Mouse (Mus musculus): Measurements from ENCODE around the gene Bean1. TPM values are rescaled to one million over a fixed set of nuclear protein-coding genes. Genes with fewer than 3 reads are reported as not detected.

Bean1 gene
- polyA plus RNA-seq, 1 experiment from 2014 or later, result 1.7 TPM

GRCm38 (mm10) chr8:104177054-104177453 is 6.8 kb downstream of the Bean1 start:
- Histone ChIP-seq H3K27me3 (peaks cover 20% of the 10 kb centered on the region), H3K27ac (no peak overlapping the region), H3K4me2 (no peak overlapping the region), H3K36me3 (no peaks in the 10 kb centered on the region), H3K4me1 (no peaks in the 10 kb centered on the region), H3K9ac (no peak overlapping the region), H3K9me3 (no peaks in the 10 kb centered on the region), H3K4me3 (no peak overlapping the region)
- ATAC-seq (ENCODE audit: insufficient number of reproducible peaks, low FRiP score, low TSS enrichment, low read depth), result no peak
- 74% methylated on average over 4 of the region's 4 CpGs for WGBS

- no peak for ATAC-seq (ENCODE audit: insufficient number of reproducible peaks, low FRiP score, low TSS enrichment, low read depth)
- H3K9me3 ChIP-seq, result no peaks in the 10 kb centered on the region
- no peaks in the 10 kb centered on the region for H3K36me3 ChIP-seq
- WGBS, result 29% methylated on average over 6 of the region's 6 CpGs
- no peaks in the 10 kb centered on the region for H3K4me1 ChIP-seq
- H3K4me2 ChIP-seq, result no peak overlapping the region
- no peaks in the 10 kb centered on the region for H3K27me3 ChIP-seq
- no peak overlapping the region for H3K27ac ChIP-seq
- no peak overlapping the region for H3K9ac ChIP-seq
- no peak overlapping the region for H3K4me3 ChIP-seq
These were observed 14.7 kb downstream of the Bean1 start for GRCm38 (mm10) chr8:104184905-104185304.

- no peak overlapping the region for H3K27ac ChIP-seq
- no peaks in the 10 kb centered on the region for H3K27me3 ChIP-seq
- H3K36me3 ChIP-seq, result no peaks in the 10 kb centered on the region
- ATAC-seq (ENCODE audit: insufficient number of reproducible peaks, low FRiP score, low TSS enrichment, low read depth), result no peak
- no peak overlapping the region for H3K9ac ChIP-seq
- H3K4me2 ChIP-seq, result no peak overlapping the region
- H3K4me1 ChIP-seq, result no peaks in the 10 kb centered on the region
- H3K4me3 ChIP-seq, result no peak overlapping the region
- H3K9me3 ChIP-seq, result no peaks in the 10 kb centered on the region
- WGBS, result 92% methylated on average over 4 of the region's 4 CpGs
These were observed 16.6 kb downstream of the Bean1 start for GRCm38 (mm10) chr8:104186827-104187226.

- no peaks in the 10 kb centered on the region for H3K27me3 ChIP-seq
- no peak overlapping the region for H3K4me2 ChIP-seq
- H3K4me3 ChIP-seq, result no peak overlapping the region
- no peak for ATAC-seq (ENCODE audit: insufficient number of reproducible peaks, low FRiP score, low TSS enrichment, low read depth)
- H3K9ac ChIP-seq, result no peak overlapping the region
- WGBS, result 85% methylated on average over 6 of the region's 6 CpGs
- no peaks in the 10 kb centered on the region for H3K36me3 ChIP-seq
- no peaks in the 10 kb centered on the region for H3K4me1 ChIP-seq
- H3K9me3 ChIP-seq, result no peaks in the 10 kb centered on the region
- H3K27ac ChIP-seq, result no peak overlapping the region
These were observed 17.4 kb downstream of the Bean1 start for GRCm38 (mm10) chr8:104187622-104188021.

- no peaks in the 10 kb centered on the region for H3K36me3 ChIP-seq
- no peaks in the 10 kb centered on the region for H3K4me1 ChIP-seq
- H3K4me2 ChIP-seq, result no peak overlapping the region
- 66% methylated on average over 5 of the region's 5 CpGs for WGBS
- no peak overlapping the region for H3K27ac ChIP-seq
- no peak overlapping the region for H3K4me3 ChIP-seq
- H3K9ac ChIP-seq, result no peak overlapping the region
- H3K27me3 ChIP-seq, result no peaks in the 10 kb centered on the region
- ATAC-seq (ENCODE audit: insufficient number of reproducible peaks, low FRiP score, low TSS enrichment, low read depth), result no peak
- H3K9me3 ChIP-seq, result no peaks in the 10 kb centered on the region
These were observed 18.2 kb downstream of the Bean1 start for GRCm38 (mm10) chr8:104188459-104188858.

GRCm38 (mm10) chr8:104190777-104191468 is 20.7 kb downstream of the Bean1 start:
- WGBS, result 69% methylated on average over 6 of the region's 6 CpGs
- Histone ChIP-seq H3K4me3 (no peak overlapping the region), H3K9me3 (no peaks in the 10 kb centered on the region), H3K36me3 (no peaks in the 10 kb centered on the region), H3K27me3 (no peaks in the 10 kb centered on the region), H3K27ac (no peak overlapping the region), H3K9ac (no peak overlapping the region), H3K4me2 (no peak overlapping the region), H3K4me1 (no peaks in the 10 kb centered on the region)
- ATAC-seq (ENCODE audit: insufficient number of reproducible peaks, low FRiP score, low TSS enrichment, low read depth), result no peak

GRCm38 (mm10) chr8:104191496-104191895 is 21.3 kb downstream of the Bean1 start:
- Histone ChIP-seq H3K9me3 (no peaks in the 10 kb centered on the region), H3K27ac (no peak overlapping the region), H3K4me2 (no peak overlapping the region), H3K36me3 (no peaks in the 10 kb centered on the region), H3K4me1 (no peaks in the 10 kb centered on the region), H3K9ac (no peak overlapping the region), H3K27me3 (no peaks in the 10 kb centered on the region), H3K4me3 (no peak overlapping the region)
- WGBS, result 42% methylated on average over 11 of the region's 11 CpGs
- ATAC-seq (ENCODE audit: insufficient number of reproducible peaks, low FRiP score, low TSS enrichment, low read depth), result no peak

GRCm38 (mm10) chr8:104199802-104200201 is 29.6 kb downstream of the Bean1 start:
- Histone ChIP-seq H3K4me3 (no peak overlapping the region), H3K36me3 (no peaks in the 10 kb centered on the region), H3K9ac (no peak overlapping the region), H3K9me3 (no peaks in the 10 kb centered on the region), H3K27ac (no peak overlapping the region), H3K27me3 (no peaks in the 10 kb centered on the region), H3K4me2 (no peak overlapping the region), H3K4me1 (no peaks in the 10 kb centered on the region)
- WGBS, result 69% methylated on average over 5 of the region's 5 CpGs
- no peak for ATAC-seq (ENCODE audit: insufficient number of reproducible peaks, low FRiP score, low TSS enrichment, low read depth)

GRCm38 (mm10) chr8:104201622-104202021 is 31.4 kb downstream of the Bean1 start:
- no peaks in the 10 kb centered on the region for H3K4me1 ChIP-seq
- no peak overlapping the region for H3K4me3 ChIP-seq
- no peak overlapping the region for H3K9ac ChIP-seq
- ATAC-seq (ENCODE audit: insufficient number of reproducible peaks, low FRiP score, low TSS enrichment, low read depth), result no peak
- H3K27me3 ChIP-seq, result no peaks in the 10 kb centered on the region
- H3K36me3 ChIP-seq, result no peaks in the 10 kb centered on the region
- 82% methylated on average over 3 of the region's 3 CpGs for whole genome bisulfite sequencing
- H3K9me3 ChIP-seq, result no peaks in the 10 kb centered on the region
- H3K27ac ChIP-seq, result no peak overlapping the region
- no peak overlapping the region for H3K4me2 ChIP-seq

- Histone ChIP-seq H3K9me3 (no peaks in the 10 kb centered on the region), H3K4me2 (no peak overlapping the region), H3K4me3 (no peak overlapping the region), H3K36me3 (no peaks in the 10 kb centered on the region), H3K4me1 (no peaks in the 10 kb centered on the region), H3K27me3 (no peaks in the 10 kb centered on the region), H3K9ac (no peak overlapping the region), H3K27ac (no peak overlapping the region)
- 81% methylated on average over 4 of the region's 4 CpGs for WGBS
- no peak for ATAC-seq (ENCODE audit: insufficient number of reproducible peaks, low FRiP score, low TSS enrichment, low read depth)
These were observed 32.1 kb downstream of the Bean1 start for GRCm38 (mm10) chr8:104202320-104202719.

GRCm38 (mm10) chr8:104205292-104205691 is 35.0 kb downstream of the Bean1 start:
- no peak overlapping the region for H3K4me3 ChIP-seq
- ATAC-seq (ENCODE audit: insufficient number of reproducible peaks, low FRiP score, low TSS enrichment, low read depth), result no peak
- no peaks in the 10 kb centered on the region for H3K27me3 ChIP-seq
- H3K36me3 ChIP-seq, result no peaks in the 10 kb centered on the region
- H3K4me1 ChIP-seq, result no peaks in the 10 kb centered on the region
- WGBS, result 75% methylated on average over 3 of the region's 3 CpGs
- no peaks in the 10 kb centered on the region for H3K9me3 ChIP-seq
- no peak overlapping the region for H3K9ac ChIP-seq
- H3K27ac ChIP-seq, result no peak overlapping the region
- no peak overlapping the region for H3K4me2 ChIP-seq

GRCm38 (mm10) chr8:104217601-104218000 is 47.4 kb downstream of the Bean1 start:
- ATAC-seq (ENCODE audit: insufficient number of reproducible peaks, low FRiP score, low TSS enrichment, low read depth), result no peak
- H3K4me2 ChIP-seq, result no peak overlapping the region
- H3K36me3 ChIP-seq, result no peaks in the 10 kb centered on the region
- H3K4me3 ChIP-seq, result no peak overlapping the region
- H3K9me3 ChIP-seq, result no peaks in the 10 kb centered on the region
- 91% methylated on average over 5 of the region's 5 CpGs for WGBS
- no peaks in the 10 kb centered on the region for H3K27me3 ChIP-seq
- no peak overlapping the region for H3K9ac ChIP-seq
- no peaks in the 10 kb centered on the region for H3K4me1 ChIP-seq
- no peak overlapping the region for H3K27ac ChIP-seq

GRCm38 (mm10) chr8:104219079-104219478 is 48.8 kb downstream of the Bean1 start:
- Histone ChIP-seq H3K27me3 (no peaks in the 10 kb centered on the region), H3K4me1 (no peaks in the 10 kb centered on the region), H3K9me3 (no peaks in the 10 kb centered on the region), H3K4me3 (no peak overlapping the region), H3K36me3 (0 out of 2 replicates have a peak, but pooled peaks cover under 1% of the 10 kb centered on the region), H3K9ac (no peak overlapping the region), H3K27ac (no peak overlapping the region), H3K4me2 (no peak overlapping the region)
- 27% methylated on average over 11 of the region's 11 CpGs for WGBS
- ATAC-seq (ENCODE audit: insufficient number of reproducible peaks, low FRiP score, low TSS enrichment, low read depth), result no peak

Data from limb, embryonic 15.5 days (tissue).